Mouse (Mus musculus): ENCODE results near the gene Pan3.
"Not testable (repeated sequence)": the region's sequence is repeated elsewhere in the genome, so short reads cannot be mapped to it uniquely, and the experiment has no call there.

Gene Pan3

GRCm38 (mm10) chr5:147551879-147552627, 122.1 kb downstream of the Pan3 start:
- DNase-seq (ENCODE audit: low read depth, low spot score) = no peak

DNA sequence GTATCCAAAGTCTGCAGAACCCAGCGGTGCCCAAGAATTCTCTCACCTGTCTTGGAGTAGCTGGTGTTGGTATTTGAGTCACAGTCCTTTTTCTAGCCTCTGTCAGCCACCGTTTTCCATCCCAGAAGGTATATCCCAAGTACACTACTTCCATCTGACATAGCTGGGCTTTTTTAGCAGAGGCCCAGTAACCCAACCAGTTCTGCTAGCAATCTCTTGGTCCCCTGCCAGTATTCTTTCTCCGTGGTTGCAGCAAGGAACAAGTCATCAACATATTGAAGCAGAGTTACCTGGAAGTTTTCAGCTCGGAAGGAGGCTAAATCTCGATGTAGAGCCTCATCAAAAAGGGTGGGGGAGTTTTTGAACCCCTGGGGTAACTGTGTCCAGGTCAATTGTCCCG, 127.7 kb downstream of the Pan3 start:
- not testable (repeated sequence) for DNase-seq (ENCODE audit: low read depth, low spot score)

DNA sequence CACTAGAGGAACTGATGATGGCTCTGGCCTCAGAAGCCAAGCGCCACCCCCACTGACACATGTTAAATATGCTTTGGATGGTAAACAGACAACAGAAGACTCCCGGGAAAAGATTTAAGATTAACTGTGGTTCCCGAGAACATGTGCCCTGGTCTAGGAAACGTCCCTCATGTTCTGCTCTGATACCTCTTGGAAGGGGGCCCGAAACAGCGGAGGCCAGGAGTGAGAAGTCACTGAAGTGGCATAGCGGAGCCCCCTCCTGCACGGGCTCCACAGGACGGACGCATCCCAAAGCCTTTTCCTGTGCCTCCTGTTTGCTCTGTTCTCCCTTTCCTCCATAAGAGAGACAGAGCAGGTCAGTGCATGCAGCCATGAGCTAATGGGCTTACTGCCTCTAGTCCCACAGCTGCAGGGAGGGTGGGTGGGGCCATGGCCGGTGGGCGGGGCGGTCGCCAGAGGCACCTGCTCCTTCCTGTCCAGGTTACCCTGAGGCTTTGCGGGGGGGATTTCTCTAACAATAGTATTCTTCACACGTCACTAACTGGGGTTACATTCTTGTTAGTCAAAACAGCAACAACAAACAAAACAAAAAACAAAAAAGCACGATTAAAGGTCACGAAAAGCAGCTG, 133.7 kb downstream of the Pan3 start:
- DNase-seq (ENCODE audit: low read depth, low spot score) = peak; percentile 68

GRCm38 (mm10) chr5:147564140-147564590, 134.2 kb downstream of the Pan3 start:
- DNase-seq (ENCODE audit: low read depth, low spot score) = peak; percentile 81

DNA sequence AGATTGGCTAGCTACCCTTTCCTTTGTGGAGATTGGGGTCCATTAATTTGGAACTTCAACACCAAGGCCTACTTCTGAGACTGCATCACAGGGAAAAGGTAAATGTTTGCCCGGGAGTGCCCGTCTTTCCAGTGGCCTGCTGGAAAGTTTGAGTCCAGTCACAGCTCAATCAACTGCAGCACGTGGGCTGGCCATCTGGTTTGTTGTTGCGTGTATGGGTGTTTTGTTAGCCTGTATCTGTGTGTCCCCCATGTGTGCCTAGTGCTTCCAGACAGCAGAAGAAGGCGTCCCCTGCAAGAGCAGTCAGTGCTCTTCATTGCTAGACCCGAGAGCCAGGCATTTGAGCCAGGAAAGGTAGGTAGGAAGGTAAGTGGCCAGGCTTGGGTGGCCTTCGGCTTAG, 135.5 kb downstream of the Pan3 start:
- no peak for DNase-seq (ENCODE audit: low read depth, low spot score)

- no peak for DNase-seq (ENCODE audit: low read depth, low spot score)
Measured at GRCm38 (mm10) chr5:147566335-147566734, 136.4 kb downstream of the Pan3 start.

DNA sequence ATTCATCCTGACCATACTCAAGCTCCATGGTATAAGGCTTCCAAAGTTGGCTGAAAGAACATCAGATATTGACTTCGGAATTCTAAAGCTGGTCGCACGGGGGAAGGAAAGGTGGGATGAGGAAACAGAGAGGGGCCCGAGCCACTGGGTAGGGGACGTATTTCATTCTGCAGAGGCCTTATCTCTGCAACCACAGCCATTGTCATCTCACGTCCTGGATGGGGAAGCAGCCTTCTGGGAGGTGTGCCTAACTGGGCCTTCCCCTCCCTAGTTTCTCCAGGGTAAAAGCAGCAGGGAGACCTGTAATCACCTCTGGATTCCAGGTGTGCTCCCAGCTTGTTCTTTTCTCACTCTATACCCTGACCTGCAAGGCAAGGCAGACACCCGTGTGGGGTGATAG, 142.7 kb downstream of the Pan3 start:
- DNase-seq (ENCODE audit: low read depth, low spot score) = no peak

DNA sequence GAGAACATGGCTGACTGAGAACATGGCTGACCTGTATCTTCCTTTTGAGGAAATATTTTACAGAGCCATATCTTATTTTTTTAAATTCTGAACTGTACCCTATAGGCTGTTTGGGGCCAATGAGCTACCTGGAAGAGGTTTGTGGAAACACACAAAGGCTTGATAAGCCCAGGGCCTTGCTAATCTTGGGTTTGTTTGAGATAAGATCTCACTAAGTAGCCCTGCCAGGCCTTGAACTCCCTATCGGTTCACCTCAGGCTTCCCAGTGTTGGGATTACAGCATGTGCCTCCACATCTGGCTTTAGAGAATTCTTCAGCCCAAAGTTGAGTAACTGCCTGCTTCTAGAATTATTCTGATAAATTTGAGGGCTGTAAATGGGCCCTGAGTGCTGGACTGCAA, 143.6 kb downstream of the Pan3 start:
- DNase-seq (ENCODE audit: low read depth, low spot score) = no peak

DNA sequence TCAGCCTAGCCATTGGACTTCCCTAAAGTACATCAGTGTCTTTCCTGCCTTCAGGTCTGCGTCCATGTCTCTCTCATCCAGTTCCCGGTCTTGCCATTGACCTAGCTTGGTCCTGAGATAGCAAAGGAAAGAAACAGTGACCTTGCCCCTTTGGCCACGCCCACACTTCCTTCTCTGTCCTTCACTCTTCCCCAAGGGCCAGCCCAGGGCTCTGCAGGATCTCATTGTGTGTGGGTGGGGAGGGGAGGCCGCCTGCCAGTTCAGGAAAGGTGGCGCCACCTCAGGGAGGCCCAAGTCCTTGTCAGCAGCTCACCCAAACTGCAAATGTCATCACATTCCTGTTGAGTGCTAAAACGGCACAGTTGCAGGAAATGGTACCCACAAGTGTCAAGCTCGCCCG, 144.6 kb downstream of the Pan3 start:
- no peak for DNase-seq (ENCODE audit: low read depth, low spot score)

- peak; percentile 48 for DNase-seq (ENCODE audit: low read depth, low spot score)
Measured at GRCm38 (mm10) chr5:147577003-147577402, 147.0 kb downstream of the Pan3 start.

DNA sequence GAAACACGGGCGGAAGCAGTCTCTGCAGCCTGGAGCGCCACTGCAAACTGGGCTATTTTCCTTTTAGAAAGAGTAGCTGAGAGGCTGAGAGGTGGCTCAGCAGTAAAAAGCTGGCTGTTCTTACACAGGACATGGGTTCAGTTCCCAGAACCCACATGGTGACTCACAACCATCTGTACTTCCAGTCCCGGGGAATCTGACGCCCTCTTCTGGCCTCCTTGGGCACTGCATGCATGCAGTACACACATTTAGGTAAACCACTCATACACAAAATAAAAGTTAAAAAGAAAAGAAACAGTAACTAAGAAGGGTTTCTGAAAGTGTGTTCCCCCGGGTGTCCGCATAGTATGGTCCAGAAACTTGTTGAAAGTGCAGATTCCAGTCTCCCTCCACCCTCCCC, 149.2 kb downstream of the Pan3 start:
- DNase-seq (ENCODE audit: low read depth, low spot score) = no peak

DNA sequence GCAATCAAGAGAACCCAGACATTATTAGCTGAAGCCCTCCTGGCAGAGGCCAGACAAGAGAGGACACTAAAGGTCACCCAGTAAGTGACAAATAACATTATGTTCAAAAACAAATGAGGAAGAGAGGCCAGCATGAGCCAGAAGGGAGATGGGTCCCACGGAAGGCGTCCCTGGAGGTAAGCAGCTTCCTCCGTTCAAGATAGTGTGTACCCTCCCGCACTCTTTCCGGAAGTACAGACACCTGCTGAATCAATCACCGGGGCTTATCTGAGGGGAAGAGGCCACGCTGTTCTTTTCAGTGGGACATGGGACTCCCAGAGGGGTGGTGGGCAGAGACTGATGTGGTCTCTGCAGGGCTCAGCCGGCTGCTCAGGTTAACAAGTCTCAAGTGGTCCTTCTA, 149.7 kb downstream of the Pan3 start:
- DNase-seq (ENCODE audit: low read depth, low spot score) = no peak

DNA sequence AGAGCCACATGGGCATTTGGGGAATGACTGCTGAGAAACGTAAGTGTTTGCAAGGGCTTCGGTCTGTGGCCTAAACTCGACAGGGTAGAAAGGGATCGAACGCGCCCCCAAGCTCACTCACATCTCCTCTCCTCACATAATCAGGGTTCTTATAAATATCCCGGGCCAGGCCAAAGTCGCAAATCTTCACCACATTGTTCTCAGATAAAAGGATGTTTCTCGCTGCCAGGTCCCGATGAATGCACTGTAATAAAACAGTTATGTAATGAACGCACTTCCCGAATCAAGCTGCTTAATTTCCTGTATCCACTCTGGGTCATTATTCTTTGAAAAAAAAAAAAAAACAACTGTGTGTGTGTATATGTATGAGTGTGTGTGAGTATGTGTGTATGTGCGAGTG, 150.2 kb downstream of the Pan3 start:
- DNase-seq (ENCODE audit: low read depth, low spot score) = no peak

DNA sequence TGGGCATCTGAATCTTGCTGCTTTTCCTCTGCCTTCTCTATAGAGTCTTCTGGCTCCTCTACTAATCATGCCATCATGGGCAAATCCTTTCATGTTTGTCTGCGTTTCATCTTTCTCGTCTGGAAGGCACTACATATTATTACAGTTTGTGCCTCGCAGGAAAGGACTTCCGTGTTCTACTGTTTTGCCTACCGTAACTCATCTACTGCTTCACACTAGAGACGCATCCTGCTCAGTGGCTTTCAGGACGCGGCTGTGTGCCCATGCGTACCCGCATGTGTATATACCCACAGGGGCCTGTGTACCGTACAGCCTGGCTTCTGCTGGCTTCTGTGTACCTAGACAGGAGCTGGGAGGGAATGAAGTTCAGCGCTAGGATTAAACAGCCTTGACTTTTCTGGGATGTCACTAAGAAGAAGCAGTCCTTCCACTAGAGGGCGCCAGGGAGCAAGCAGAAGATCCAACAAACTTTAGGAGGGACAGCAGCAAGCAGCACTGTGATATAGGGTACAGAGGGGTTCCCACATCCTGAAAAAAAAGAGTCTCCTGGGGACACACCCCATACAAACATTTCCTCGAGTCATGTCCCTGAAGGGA, 153.8 kb downstream of the Pan3 start:
- peak; percentile 81 for DNase-seq (ENCODE audit: low read depth, low spot score)

DNA sequence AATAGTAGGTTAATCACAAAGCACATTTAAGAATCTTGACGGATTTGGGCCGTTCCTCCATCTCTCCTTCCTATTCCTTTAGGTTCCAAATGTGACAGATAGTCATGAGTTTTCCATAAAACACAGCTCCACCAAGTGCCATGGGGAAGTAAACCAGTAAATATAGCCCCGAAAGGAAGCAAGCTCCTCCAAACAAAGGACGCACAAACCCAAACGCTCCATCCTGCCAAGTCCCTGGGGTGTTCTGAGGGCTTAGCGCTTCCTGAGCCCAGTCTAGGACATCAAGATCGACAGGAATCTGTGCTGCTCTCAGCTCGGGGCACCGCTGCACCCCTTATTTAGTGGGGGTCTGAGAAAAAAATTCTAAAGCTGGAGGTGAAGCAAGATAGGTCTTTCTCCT, 154.7 kb downstream of the Pan3 start:
- no peak for DNase-seq (ENCODE audit: low read depth, low spot score)

- no peak for DNase-seq (ENCODE audit: low read depth, low spot score)
Measured at GRCm38 (mm10) chr5:147585070-147585469, 155.1 kb downstream of the Pan3 start.

- no peak for DNase-seq (ENCODE audit: low read depth, low spot score)
Measured at GRCm38 (mm10) chr5:147589814-147590213, 159.9 kb downstream of the Pan3 start.

DNA sequence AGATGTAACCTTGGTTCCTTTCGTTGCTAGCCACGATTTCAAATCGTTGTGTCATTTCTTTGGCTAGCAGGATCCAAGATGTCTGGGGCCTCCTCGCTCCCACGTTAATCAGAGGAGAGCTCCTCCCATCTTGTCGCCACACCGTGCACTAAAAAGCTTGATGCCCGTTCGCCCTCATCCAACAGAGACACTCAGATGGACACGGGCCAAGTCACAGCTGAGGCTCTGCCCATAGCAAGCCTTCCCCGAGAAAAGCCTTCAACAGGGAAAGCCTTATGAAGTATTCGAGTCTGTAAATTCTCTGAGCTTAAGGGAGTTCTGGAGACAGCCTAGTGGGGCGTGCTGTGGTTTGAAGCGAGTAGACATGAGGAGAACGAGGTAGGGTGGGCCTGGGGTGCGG, 167.9 kb downstream of the Pan3 start:
- no peak for DNase-seq (ENCODE audit: low read depth, low spot score)

Measured in A20 (cell line).